Mouse (Mus musculus) gastrocnemius, postnatal 36 days (tissue): ENCODE results near the gene Galr3. TPM values are rescaled to one million over a fixed set of nuclear protein-coding genes. Genes with fewer than 3 reads are reported as not detected.
A peak's percentile ranks its signal among the peaks of the same experiment; 100 is the strongest.

Experiments
- DNase-seq, 2 experiments: peaks; one replicate each; pipeline ENCODE4 v3.0.0; 2022
- intact Hi-C: fragments of 180-260 bp; cut with DNase I; formaldehyde crosslinking; loops from one replicate; pipeline ENCODE4 v1.15.1; 2025
- total RNA-seq, 2 experiments: library from RNA; stranded (reverse); gene quantifications; 2 replicates each; pipeline ENCODE4 v1.2.3; 2021

Gene Galr3
- total RNA-seq, 2 experiments from 2014 or later, result not detected

DNA sequence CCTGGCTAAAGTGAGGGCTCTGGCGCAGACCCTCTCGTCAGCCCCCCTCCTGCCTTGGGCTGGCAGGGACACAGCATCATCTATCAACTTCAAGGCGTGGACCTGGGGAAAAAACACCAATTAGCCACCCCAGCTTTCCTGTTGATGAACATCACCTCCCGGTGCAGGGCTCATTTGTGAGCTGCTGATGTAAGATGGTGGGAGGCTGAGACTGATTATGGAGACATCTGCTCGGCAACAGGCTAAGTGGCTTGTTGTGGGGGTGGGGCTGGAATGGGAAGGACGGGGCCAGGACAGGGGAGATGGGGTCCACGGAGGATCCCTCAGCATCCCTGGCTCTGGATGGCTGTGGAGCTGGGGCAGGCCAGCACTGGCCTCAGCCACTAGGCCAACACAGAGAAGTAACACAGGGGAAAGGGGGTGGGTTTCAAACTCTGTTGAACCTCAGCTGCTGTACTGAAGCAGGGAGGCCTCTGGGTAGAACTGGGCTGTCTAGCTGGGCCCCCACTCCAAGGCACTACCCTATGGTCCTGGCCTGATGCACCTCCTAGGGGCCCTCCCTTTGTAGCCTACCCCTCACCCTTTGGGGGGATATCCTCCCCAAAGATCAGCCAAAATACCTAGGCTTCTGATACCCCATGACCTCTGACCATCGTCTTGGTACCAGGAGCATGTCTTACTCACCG is 8.6 kb downstream of the Galr3 start:
- no peak for DNase-seq
- intact Hi-C loops, result no loop called here

GRCm38 (mm10) chr15:79050964-79051363 is 9.3 kb downstream of the Galr3 start:
- intact Hi-C loops, result no loop called here
- no peak for DNase-seq

DNA sequence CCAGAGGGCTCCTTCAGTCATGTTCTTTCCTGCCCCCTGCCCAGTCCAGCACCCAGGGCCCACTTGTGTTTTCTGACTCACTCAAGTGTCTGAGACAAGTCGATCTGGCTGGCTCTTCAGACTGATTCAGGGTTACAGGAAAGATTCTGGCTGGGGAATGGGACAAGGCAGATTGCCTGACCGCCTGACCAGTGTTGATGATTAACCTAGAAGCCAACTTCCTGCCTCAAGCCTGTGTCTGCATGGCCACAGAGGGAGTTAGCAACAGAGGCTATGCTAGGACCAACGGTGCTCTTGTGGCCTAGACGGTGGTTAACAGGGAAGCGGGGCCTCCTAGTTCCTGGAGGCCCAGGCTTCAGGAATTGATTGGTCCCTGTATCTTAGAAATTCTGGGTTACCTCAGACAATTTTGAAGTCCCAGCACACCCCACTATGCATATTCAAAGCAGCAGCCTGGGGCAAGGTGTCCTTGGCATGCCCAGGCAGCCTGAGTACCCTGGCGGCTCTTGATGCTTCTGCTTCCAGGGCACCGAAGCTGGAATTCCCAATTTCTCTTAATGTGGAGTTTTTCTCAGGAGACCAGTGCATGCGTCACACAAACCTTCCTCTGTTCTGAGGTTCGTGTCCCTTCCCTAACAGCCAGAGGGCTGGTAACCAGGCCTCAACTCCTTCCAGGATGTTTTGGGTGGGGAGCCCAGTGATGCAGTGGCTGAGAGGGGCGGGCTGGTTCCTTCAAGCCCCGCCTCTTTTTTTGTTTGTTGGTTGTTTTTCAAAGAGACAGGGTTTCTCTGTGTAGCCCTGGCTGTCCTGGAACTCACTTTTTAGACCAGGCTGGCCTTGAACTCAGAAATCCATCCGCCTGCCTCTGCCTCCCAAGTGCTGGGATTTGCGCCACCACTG is 10.0 kb downstream of the Galr3 start:
- DNase-seq, result peak in 1 of 2 experiments; percentile 35
- intact Hi-C loops, result no loop called here

GRCm38 (mm10) chr15:79052366-79052765 is 10.7 kb downstream of the Galr3 start:
- DNase-seq, result no peak
- intact Hi-C loops, result no loop called here

- no peak for DNase-seq
- intact Hi-C loops, result no loop called here
Measured at GRCm38 (mm10) chr15:79056601-79057000, 14.9 kb downstream of the Galr3 start.

GRCm38 (mm10) chr15:79057850-79058249 is 16.2 kb downstream of the Galr3 start:
- intact Hi-C loops, result loop anchor here (2.0 kb wide), 1 partner anchor 17 kb away; the partner anchor contains the start of gene Eif3l
- no peak for DNase-seq

- no peak for DNase-seq
- intact Hi-C loops, result no loop called here
Measured at GRCm38 (mm10) chr15:79060887-79061565, 19.3 kb downstream of the Galr3 start.

DNA sequence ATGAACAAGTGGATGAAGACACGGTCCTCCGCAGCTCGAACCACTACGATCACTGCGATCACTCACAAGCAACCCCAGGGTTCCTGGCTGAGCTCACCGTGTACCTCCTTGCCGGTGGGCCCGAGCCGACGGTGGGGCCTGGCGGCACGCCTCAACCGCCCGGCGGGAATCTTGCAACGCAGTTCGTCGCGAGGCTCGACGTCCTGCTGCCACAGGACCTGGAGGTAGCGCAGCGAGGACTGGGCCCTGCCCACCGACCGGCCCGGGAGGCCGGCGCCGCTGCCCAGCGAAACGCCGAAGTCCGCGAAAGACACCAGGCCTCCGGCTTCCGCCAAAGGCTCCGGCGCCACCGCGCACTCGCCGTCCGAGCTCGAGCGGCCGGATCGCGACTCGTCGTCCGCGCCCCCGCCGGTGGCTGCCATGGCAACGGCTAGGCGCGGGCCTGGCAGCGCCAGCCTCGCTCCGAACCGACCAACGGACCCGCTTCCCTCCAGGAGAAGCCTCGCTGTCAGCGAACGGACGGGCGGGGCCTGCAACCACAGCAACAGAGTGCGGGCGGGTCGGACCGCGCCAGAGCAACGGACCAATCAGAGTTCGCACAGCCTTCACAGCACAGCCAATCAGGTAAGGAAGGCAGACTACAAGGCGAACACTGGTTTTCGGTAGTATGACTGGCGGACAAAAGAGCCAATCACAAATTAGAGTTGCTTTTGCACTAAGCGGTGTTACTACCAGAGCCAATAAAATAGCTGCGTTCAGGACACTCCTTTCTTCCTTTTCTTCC is 20.9 kb downstream of the Galr3 start, which contains the start of gene Ankrd54:
Gene Ankrd54 (minus strand): TSS at position 518 of the 784 bp plus-strand sequence.
- peak; percentile 91 to 95 for DNase-seq
- intact Hi-C loops, result no loop called here

GRCm38 (mm10) chr15:79063160-79063740 is 21.6 kb downstream of the Galr3 start:
- intact Hi-C loops, result no loop called here
- DNase-seq, result no peak

GRCm38 (mm10) chr15:79065086-79065770 is 23.5 kb downstream of the Galr3 start:
- intact Hi-C loops, result no loop called here
- DNase-seq, result no peak

GRCm38 (mm10) chr15:79066276-79066675 is 24.6 kb downstream of the Galr3 start:
- intact Hi-C loops, result no loop called here
- DNase-seq, result no peak

DNA sequence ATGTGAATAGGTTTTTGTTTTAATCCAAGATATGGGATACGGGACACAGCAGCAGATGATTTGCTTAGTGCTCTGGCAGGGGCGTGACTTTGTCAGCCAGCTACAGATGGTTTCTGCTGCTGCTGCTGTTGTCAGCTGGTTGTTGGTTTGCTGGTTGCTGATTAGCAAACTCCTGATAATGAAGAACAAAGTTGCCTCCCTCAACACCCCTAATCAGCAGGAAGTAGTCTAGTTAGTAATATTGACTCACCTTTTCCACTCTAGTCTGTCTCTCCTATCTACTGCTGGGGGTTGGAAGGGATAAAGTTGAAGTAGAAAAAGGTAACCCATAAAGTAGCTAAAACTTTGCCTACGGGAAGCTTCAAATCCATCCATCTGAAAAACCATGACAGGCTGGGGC is 25.9 kb downstream of the Galr3 start:
- no peak for DNase-seq
- intact Hi-C loops, result no loop called here

DNA sequence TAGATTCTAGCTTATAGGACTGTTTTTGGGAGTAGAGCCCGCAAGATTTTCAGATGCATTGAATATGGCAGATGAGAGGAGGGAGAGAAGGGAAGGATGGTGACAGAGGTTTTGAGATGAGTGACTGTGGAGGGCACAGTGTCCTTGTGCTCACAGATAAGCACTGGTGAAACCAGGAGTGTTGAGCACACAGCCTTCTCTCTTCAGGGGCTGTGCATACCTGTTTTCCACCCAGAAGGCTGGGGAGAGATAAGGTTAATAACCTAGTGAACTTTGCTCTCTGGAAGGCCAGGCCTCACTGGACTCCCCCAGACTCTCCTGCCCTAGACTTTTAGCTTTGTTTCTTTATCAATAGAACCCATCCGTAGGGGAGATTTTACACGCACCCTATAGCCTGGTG is 26.7 kb downstream of the Galr3 start:
- intact Hi-C loops, result no loop called here
- no peak for DNase-seq

DNA sequence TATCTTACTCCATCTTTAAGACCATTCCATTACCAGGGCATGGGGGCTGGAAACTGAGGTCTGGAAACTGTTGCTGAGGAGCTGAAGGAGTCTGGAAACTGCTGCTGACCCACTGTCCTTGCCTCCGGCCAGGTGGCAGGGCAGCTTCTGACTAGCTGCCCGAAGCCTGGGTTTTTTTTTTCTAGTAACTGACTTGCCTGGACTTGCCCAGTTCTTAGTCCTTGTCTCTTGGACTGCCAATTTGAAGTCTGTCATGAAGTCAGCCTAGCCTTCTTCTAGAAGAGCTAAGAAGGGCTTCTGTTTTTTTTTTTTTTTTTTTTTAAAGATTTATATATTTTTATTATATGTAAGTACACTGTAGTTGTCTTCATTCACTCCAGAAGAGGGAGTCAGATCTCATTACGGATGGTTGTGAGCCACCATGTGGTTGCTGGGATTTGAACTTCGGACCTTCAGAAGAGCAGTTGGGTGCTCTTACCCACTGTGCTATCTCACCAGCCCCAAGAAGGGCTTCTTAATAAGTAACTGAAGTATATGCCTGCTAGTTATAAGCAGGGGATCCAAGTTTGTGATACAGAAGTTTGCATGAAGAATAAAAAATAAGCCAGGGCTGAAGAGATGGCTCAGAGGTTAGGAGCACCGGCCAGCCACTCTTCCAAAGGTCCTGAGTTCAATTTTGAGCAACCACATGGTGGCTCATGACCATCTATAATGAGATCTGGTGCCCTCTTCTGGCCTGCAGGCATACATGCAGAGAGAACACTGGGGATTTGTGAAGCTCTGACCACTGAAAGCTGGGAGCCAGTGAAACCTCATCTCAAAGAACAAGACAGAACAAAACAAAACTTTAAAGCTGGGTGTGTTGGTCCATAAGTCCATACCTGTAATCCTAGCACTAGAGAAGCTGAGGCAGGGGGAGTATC is 29.7 kb downstream of the Galr3 start:
- intact Hi-C loops, result loop anchor here (1.0 kb wide), 1 partner anchor 32 kb away; no protein-coding TSS in a partner anchor
- no peak for DNase-seq

GRCm38 (mm10) chr15:79073752-79074151 is 32.1 kb downstream of the Galr3 start:
- intact Hi-C loops, result loop anchor here (2.0 kb wide), 1 partner anchor 15 kb away; no protein-coding TSS in a partner anchor
- DNase-seq, result no peak

DNA sequence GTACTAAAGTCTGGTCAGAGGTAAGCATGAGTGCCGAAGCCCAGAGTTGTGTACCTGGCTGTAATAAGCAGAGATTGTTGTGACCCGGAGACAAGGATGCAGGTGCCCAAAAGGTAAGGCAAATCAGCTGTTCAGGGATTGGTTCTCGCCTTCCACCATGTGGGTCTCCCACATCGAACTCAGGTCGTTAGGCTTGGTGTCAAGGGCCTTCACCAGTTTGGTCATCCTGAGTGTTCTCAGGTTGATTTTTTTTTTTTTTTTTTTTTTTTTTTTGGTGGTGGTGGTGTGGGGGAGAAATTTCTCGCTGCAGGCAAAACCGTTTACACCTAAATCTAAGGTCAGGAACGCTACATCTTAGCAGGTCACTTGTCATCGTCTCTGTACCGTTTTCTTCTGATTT is 32.8 kb downstream of the Galr3 start:
- intact Hi-C loops, result loop anchor here (2.0 kb wide), 1 partner anchor 16 kb away; no protein-coding TSS in a partner anchor
- DNase-seq, result no peak

DNA sequence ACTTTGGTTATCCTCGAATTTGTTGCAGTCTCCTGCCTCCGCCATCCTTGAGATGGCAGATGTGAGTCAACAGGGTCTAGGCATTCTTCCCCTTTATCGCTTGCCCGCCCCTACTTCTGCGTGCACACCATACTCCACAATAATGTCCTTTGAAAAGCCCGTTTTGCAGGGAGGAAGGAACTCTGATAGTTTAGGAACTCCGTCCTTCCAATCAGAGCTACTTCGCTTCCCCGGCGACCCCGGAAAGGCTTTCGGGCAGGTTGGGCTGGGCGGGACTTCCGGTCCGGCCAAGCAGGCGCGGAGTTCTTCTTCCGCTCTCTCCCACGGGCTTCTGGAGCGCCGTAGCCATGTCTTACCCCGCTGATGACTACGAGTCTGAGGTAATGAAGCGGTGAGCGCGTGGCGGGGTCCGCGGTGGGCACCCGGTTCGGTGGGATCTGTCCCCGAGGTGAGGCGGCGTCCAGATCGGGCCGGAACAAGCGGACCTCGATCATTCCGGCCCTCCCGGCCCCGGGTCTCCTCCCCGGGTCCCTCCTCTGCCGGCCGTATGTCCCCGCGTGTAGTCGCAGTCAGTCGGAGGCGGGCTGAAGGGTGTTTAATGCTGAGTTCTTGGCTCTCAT is 33.3 kb downstream of the Galr3 start, which contains the start of gene Eif3l:
Gene Eif3l (plus strand): TSS at position 267 of the 620 bp plus-strand sequence.
- intact Hi-C loops, result loop anchor here (2.0 kb wide), 1 partner anchor 16 kb away; no protein-coding TSS in a partner anchor
- DNase-seq, result peak; percentile 82 to 86
